Mouse (Mus musculus) liver, adult 2 months (tissue): ENCODE measurements around the gene Man1b1. TPM values are rescaled to one million over a fixed set of nuclear protein-coding genes. Genes with fewer than 3 reads are reported as not detected.
A peak's percentile ranks its signal among the peaks of the same experiment; 100 is the strongest.

Experiments
- DNase-seq: peaks from one replicate; pipeline ENCODE4 v3.0.0-alpha.2; 2011; ENCODE audit warnings: low read depth, low spot score; ENCODE audit errors: extremely low read depth
- H3K27ac ChIP-seq: fragments of 200-500 bp; replicated peaks from 2 replicates; pipeline ENCODE4 v1.5.1; 2012; ENCODE audit warnings: low read depth, mild to moderate bottlenecking, control low read depth, inconsistent platforms, low read length; ENCODE audit not compliant: insufficient read depth
- H3K27me3 ChIP-seq: fragments of 200-500 bp; 2 replicates; pipeline ENCODE4 v1.6.1; 2012; ENCODE audit warnings: mild to moderate bottlenecking, moderate library complexity, low read length, inconsistent platforms; ENCODE audit not compliant: control insufficient read depth, insufficient read depth
- H3K36me3 ChIP-seq: fragments of 200-500 bp; 2 replicates; pipeline ENCODE4 v1.6.1; 2012; ENCODE audit warnings: low read length, inconsistent platforms; ENCODE audit not compliant: control insufficient read depth, insufficient read depth
- H3K4me1 ChIP-seq: fragments of 200-500 bp; 2 replicates; pipeline ENCODE4 v1.6.1; 2011; ENCODE audit warnings: low read length; ENCODE audit not compliant: control insufficient read depth, insufficient read depth
- H3K4me3 ChIP-seq: fragments of 200-500 bp; 2 replicates; pipeline ENCODE4 v1.5.1; 2011; ENCODE audit warnings: low read depth, mild to moderate bottlenecking, control low read depth, low read length, moderate library complexity; ENCODE audit not compliant: insufficient read depth
- H3K79me2 ChIP-seq: fragments of 200-500 bp; 2 replicates; pipeline ENCODE4 v1.6.1; 2012; ENCODE audit warnings: inconsistent platforms, mild to moderate bottlenecking, low read length, moderate library complexity; ENCODE audit not compliant: control insufficient read depth, insufficient read depth
- H3K9ac ChIP-seq: fragments of 200-500 bp; 2 replicates; pipeline ENCODE4 v1.6.1; 2012; ENCODE audit warnings: low read depth, mild to moderate bottlenecking, control low read depth, inconsistent platforms, low read length
- CTCF ChIP-seq: fragments of 200-500 bp; IDR thresholded peaks from 2 replicates; pipeline ENCODE4 v1.5.1; 2011; ENCODE audit warnings: low read depth, low read length, control low read depth
- POLR2A ChIP-seq: fragments of 200-500 bp; IDR thresholded peaks from 2 replicates; pipeline ENCODE4 v1.6.1; 2011; ENCODE audit warnings: low read length, control low read depth; ENCODE audit not compliant: insufficient read depth; ENCODE audit errors: extremely low read depth
- WGBS: fragments of 180-500 bp; shearing (Covaris S2); methylation state at CpG from one replicate; pipeline ENCODE4 v1.1.7; 2018; 5-methylcytosine and 5-hydroxymethylcytosine counted together
- polyA plus RNA-seq: library from polyadenylated mRNA; depleted of rRNA; stranded (reverse); fragments of >200 nt; gene quantifications from 2 replicates; pipeline ENCODE4 v1.2.3, GENCODE M21; 2012
- total RNA-seq: library from RNA; depleted of rRNA; stranded (reverse); fragments of >200 nt; gene quantifications from 2 replicates; pipeline ENCODE4 v1.2.3, GENCODE M21; 2014

Gene Man1b1
- total and polyA plus RNA-seq, 2 experiments, result 8.1 to 17.3 TPM

- WGBS, result 3% methylated on average over 65 of the region's 65 CpGs
- peaks cover 5% of the 10 kb centered on the region; the same call in 1 of the 2 replicates for H3K4me1 ChIP-seq
- peak within 1 kb of the TSS; percentile 62 for H3K4me3 ChIP-seq
- peak within 1 kb of the TSS; percentile 43 for H3K9ac ChIP-seq
- H3K27ac ChIP-seq, result no peak within 1 kb of the TSS
- TF ChIP-seq CTCF (no peak), POLR2A (no peak)
- H3K79me2 ChIP-seq, result no peaks in the 10 kb centered on the region
- H3K27me3 ChIP-seq, result peaks cover 8% of the 10 kb centered on the region
- H3K36me3 ChIP-seq, result no peaks in the 10 kb centered on the region
- DNase-seq, result peak; percentile 63
Observed at GRCm38 (mm10) chr2:25371764-25372643, 39.9 kb downstream of the Man1b1 start, which contains the start of gene Sapcd2. Sapcd2 (plus strand) TSS chr2:25372321.

GRCm38 (mm10) chr2:25372644-25373391, 40.7 kb downstream of the Man1b1 start:
- Histone ChIP-seq H3K36me3 (no peaks in the 10 kb centered on the region), H3K27ac (no peak overlapping the region), H3K79me2 (no peaks in the 10 kb centered on the region), H3K4me3 (peak overlapping the region; percentile 62), H3K9ac (peak overlapping the region; percentile 43), H3K4me1 (peaks cover 5% of the 10 kb centered on the region; the same call in 1 of the 2 replicates), H3K27me3 (peaks cover 8% of the 10 kb centered on the region)
- no peak for TF ChIP-seq CTCF
- TF ChIP-seq POLR2A, result no peak
- no peak for DNase-seq
- WGBS, result 10% methylated on average over 42 of the region's 42 CpGs

DNA sequence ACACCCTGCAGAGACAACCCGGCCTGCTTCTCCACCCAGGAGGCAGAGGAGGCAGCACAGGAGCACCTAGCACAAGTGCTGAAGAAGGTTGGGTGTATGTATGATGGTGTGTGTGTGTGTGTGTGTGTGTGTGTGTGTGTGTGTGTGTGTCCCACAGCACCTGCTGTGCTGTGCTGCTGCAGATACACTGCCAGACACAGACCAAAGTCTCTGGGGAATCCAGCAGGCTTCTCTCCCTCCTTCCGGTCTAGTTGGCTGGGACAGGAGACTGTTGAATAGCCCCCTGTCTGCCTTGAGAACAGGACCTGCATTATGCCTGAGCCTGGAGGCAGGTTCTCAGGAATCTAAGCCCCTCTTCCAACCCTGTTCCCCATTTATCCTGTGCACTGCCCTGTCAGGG, 41.3 kb downstream of the Man1b1 start:
- H3K79me2 ChIP-seq, result no peaks in the 10 kb centered on the region
- no peak overlapping the region for H3K27ac ChIP-seq
- peaks cover 8% of the 10 kb centered on the region for H3K27me3 ChIP-seq
- DNase-seq, result no peak
- H3K4me3 ChIP-seq, result no peak overlapping the region
- WGBS, result 73% methylated on average over 2 of the region's 2 CpGs
- no peaks in the 10 kb centered on the region for H3K36me3 ChIP-seq
- H3K4me1 ChIP-seq, result peaks cover 5% of the 10 kb centered on the region; the same call in 1 of the 2 replicates
- no peak overlapping the region for H3K9ac ChIP-seq
- TF ChIP-seq CTCF, result no peak
- no peak for TF ChIP-seq POLR2A

DNA sequence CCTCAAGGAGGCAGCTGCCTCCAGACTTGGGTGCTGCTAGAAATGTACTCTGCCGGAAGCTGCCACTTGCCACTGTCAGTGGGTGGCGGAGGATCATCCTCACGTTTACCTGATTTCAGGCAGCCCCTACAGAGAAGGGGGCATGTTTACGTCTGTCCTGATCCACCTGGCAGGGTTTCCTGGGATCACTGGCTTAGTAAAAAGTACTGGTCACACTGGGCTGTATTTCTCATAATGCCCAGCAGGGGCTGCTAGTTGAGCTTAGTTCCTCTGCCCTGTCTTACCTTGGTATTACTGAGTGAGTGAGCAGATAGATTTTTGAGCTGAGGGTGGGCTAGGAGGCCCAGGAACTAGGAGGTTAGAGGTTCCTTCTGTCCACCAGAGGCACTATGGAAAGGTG, 44.5 kb downstream of the Man1b1 start:
- H3K9ac ChIP-seq, result no peak overlapping the region
- peak; percentile 33 for DNase-seq
- no peak for TF ChIP-seq POLR2A
- peak; percentile 62 for TF ChIP-seq CTCF

DNA sequence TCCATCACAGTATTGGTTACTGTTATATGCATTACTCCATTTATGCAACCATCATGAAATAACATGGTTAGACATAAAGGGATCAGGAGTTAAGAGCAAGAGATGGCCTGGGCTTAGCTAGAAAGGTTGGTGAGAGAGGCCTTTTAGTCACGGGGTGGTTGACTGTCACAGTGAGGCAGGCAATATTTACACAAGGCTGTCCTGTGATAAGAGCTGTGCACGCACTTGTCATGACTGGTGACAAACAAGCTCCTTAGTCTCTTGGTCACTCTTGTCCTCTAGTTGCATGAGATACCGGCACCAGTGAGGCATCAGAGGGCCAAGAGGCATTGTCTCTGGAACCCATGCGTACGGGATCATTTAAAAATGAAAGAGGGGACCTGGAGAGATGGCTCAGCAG, 52.4 kb downstream of the Man1b1 start:
- 0 out of 2 replicates have a peak, but pooled peaks cover 3% of the 10 kb centered on the region for H3K4me1 ChIP-seq
- no peaks in the 10 kb centered on the region; the same call in 1 of the 2 replicates for H3K27me3 ChIP-seq
- WGBS, result 37% methylated on average over 5 of the region's 5 CpGs
- no peaks in the 10 kb centered on the region for H3K36me3 ChIP-seq
- DNase-seq, result no peak
- TF ChIP-seq POLR2A (no peak), CTCF (no peak)
- H3K9ac ChIP-seq, result no peak overlapping the region
- H3K79me2 ChIP-seq, result no peaks in the 10 kb centered on the region
- H3K27ac ChIP-seq, result no peak overlapping the region
- no peak overlapping the region for H3K4me3 ChIP-seq

More for the DNA sequence above, 44.5 kb downstream of the Man1b1 start:
- Histone ChIP-seq H3K27ac (no peak overlapping the region), H3K4me3 (no peak overlapping the region), H3K79me2 (no peaks in the 10 kb centered on the region), H3K4me1 (peaks cover 5% of the 10 kb centered on the region; the same call in 1 of the 2 replicates), H3K36me3 (no peaks in the 10 kb centered on the region), H3K27me3 (peaks cover 8% of the 10 kb centered on the region)
- WGBS, result 65% methylated on average over 4 of the region's 4 CpGs
